Mouse (Mus musculus) heart, postnatal 0 days (tissue): ENCODE measurements around the gene Cbx8. TPM values are rescaled to one million over a fixed set of nuclear protein-coding genes. Genes with fewer than 3 reads are reported as not detected.

Source experiments
- ATAC-seq: fragments of 200-750 bp; cut with Nextera tagmentation; 2 replicates; pipeline ENCODE4 v1.8.0; 2017; ENCODE audit warnings: low read depth, moderate number of reproducible peaks, moderate library complexity; ENCODE audit not compliant: insufficient read depth
- DNase-seq: peaks from one replicate; pipeline ENCODE4 v3.0.0-alpha.2; 2016; ENCODE audit warnings: low spot score
- H3K27ac ChIP-seq: fragments of 300-500 bp; sonication (generic); 2 replicates; pipeline ENCODE4 v1.5.1; 2014; ENCODE audit warnings: low read depth, mild to moderate bottlenecking
- H3K27me3 ChIP-seq: fragments of 300-500 bp; sonication (generic); 2 replicates; pipeline ENCODE4 v1.6.1; 2014; ENCODE audit warnings: low read length, mixed read lengths; ENCODE audit not compliant: control insufficient read depth, insufficient read depth
- H3K36me3 ChIP-seq: fragments of 300-500 bp; sonication (generic); replicated peaks from 2 replicates; pipeline ENCODE4 v1.6.1; 2014; ENCODE audit warnings: low read length, mixed read lengths; ENCODE audit not compliant: control insufficient read depth, insufficient read depth
- H3K4me1 ChIP-seq: fragments of 300-500 bp; sonication (generic); 2 replicates; pipeline ENCODE4 v1.6.1; 2014; ENCODE audit warnings: antibody characterized with exemption; ENCODE audit not compliant: control insufficient read depth, insufficient read depth
- H3K4me2 ChIP-seq: fragments of 300-500 bp; sonication (generic); 2 replicates; pipeline ENCODE4 v1.6.1; 2014; ENCODE audit warnings: low read depth, mild to moderate bottlenecking, low read length, moderate library complexity
- H3K4me3 ChIP-seq: fragments of 300-500 bp; sonication (generic); 2 replicates; pipeline ENCODE4 v1.5.1; 2014; ENCODE audit warnings: low read depth, low read length
- H3K9ac ChIP-seq: fragments of 300-500 bp; sonication (generic); replicated peaks from 2 replicates; pipeline ENCODE4 v1.6.1; 2014; ENCODE audit warnings: low read depth, low read length, mixed read lengths
- H3K9me3 ChIP-seq: fragments of 300-500 bp; sonication (generic); replicated peaks from 2 replicates; pipeline ENCODE4 v1.6.1; 2016; ENCODE audit warnings: low read length; ENCODE audit not compliant: control insufficient read depth
- CTCF ChIP-seq: IDR thresholded peaks from 2 replicates; pipeline ENCODE4 v1.5.1; 2016; ENCODE audit warnings: antibody characterized with exemption, control low read depth, low read depth
- EP300 ChIP-seq: IDR thresholded peaks from 2 replicates; pipeline ENCODE4 v1.6.1; 2016; ENCODE audit warnings: antibody characterized with exemption, low read depth
- WGBS: fragments of 180-500 bp; shearing (Covaris S2); extraction: QIAGEN DNeasy Blood & Tissue Kit; methylation state at CpG from one replicate; pipeline ENCODE4 v1.1.7; 2014; 5-methylcytosine and 5-hydroxymethylcytosine counted together
- polyA plus RNA-seq: library from polyadenylated mRNA; unstranded; fragments of >200 nt; fragmentation: Nextera tagmentation; extraction: Ambion mirVana; gene quantifications from 2 replicates; pipeline ENCODE4 v1.2.1, GENCODE M21; 2015
- total RNA-seq: library from RNA; depleted of rRNA; stranded (reverse); fragments of >200 nt; gene quantifications from 2 replicates; pipeline ENCODE4 v1.2.3, GENCODE M21; 2014; ENCODE audit warnings: low replicate concordance

The Cbx8 gene
- total and polyA plus RNA-seq, 2 experiments from 2014 or later = 1.6 to 5.1 TPM

- H3K4me1 ChIP-seq = peaks cover 8% of the 10 kb centered on the region
- TF ChIP-seq CTCF = no peak
- no peak for TF ChIP-seq EP300
- ATAC-seq (0 out of 2 replicates have a peak, but pooled peaks have one; percentile 22), DNase-seq (peak; percentile 20)
- no peak overlapping the region for H3K9ac ChIP-seq
- 2% methylated on average over 39 of the region's 39 CpGs for WGBS
- H3K27me3 ChIP-seq = peaks cover 98% of the 10 kb centered on the region
- H3K4me3 ChIP-seq = peak overlapping the region; percentile 15
- no peak overlapping the region for H3K27ac ChIP-seq
- H3K9me3 ChIP-seq = no peaks in the 10 kb centered on the region
- peak overlapping the region; percentile 28 for H3K4me2 ChIP-seq
- no peaks in the 10 kb centered on the region for H3K36me3 ChIP-seq
These were observed 6.0 kb upstream of the Cbx8 start for GRCm38 (mm10) chr11:119046601-119047245.

- Histone ChIP-seq H3K4me3 (peak overlapping the region; percentile 4; the same call in 1 of the 2 replicates), H3K27me3 (peaks cover 83% of the 10 kb centered on the region), H3K9me3 (no peaks in the 10 kb centered on the region), H3K36me3 (no peaks in the 10 kb centered on the region), H3K9ac (no peak overlapping the region), H3K4me1 (peaks cover 15% of the 10 kb centered on the region), H3K4me2 (peak overlapping the region; percentile 12), H3K27ac (no peak overlapping the region)
- TF ChIP-seq CTCF = peak; percentile 42
- TF ChIP-seq EP300 = no peak
- WGBS = 4% methylated on average over 41 of the region's 41 CpGs
- ATAC-seq (no peak), DNase-seq (no peak)
These were observed 4.0 kb upstream of the Cbx8 start for GRCm38 (mm10) chr11:119044551-119045337.

- 7% methylated on average over 10 of the region's 10 CpGs for WGBS
- Histone ChIP-seq H3K9ac (no peak overlapping the region), H3K27me3 (peaks cover 75% of the 10 kb centered on the region), H3K27ac (no peak overlapping the region), H3K4me2 (no peak overlapping the region; the same call in 1 of the 2 replicates), H3K36me3 (peaks cover 4% of the 10 kb centered on the region), H3K9me3 (no peaks in the 10 kb centered on the region), H3K4me1 (peaks cover 16% of the 10 kb centered on the region), H3K4me3 (no peak overlapping the region)
- DNase-seq (no peak), ATAC-seq (no peak)
- TF ChIP-seq EP300 = no peak
- TF ChIP-seq CTCF = peak; percentile 36; the same call in 1 of the 2 replicates
These were observed 3.2 kb upstream of the Cbx8 start for GRCm38 (mm10) chr11:119043761-119044550.

- Histone ChIP-seq H3K4me2 (no peak overlapping the region), H3K4me1 (peaks cover 16% of the 10 kb centered on the region), H3K27ac (no peak overlapping the region), H3K9me3 (no peaks in the 10 kb centered on the region), H3K27me3 (peaks cover 68% of the 10 kb centered on the region), H3K9ac (no peak overlapping the region), H3K36me3 (peaks cover 8% of the 10 kb centered on the region), H3K4me3 (no peak overlapping the region)
- TF ChIP-seq CTCF (no peak), EP300 (no peak)
- 11% methylated on average over 4 of the region's 4 CpGs for WGBS
- no peak for DNase-seq
- no peak for ATAC-seq
These were observed 2.4 kb upstream of the Cbx8 start for GRCm38 (mm10) chr11:119043273-119043540.

GRCm38 (mm10) chr11:119042466-119043272, 1.9 kb upstream of the Cbx8 start:
- peak overlapping the region; percentile 5; the same call in 1 of the 2 replicates for H3K4me2 ChIP-seq
- peak overlapping the region; percentile 74 for H3K4me3 ChIP-seq
- H3K4me1 ChIP-seq = peaks cover 16% of the 10 kb centered on the region
- ATAC-seq (no peak), DNase-seq (no peak)
- H3K9ac ChIP-seq = no peak overlapping the region
- no peak for TF ChIP-seq EP300
- TF ChIP-seq CTCF = no peak
- H3K9me3 ChIP-seq = no peaks in the 10 kb centered on the region
- 3% methylated on average over 52 of the region's 52 CpGs for WGBS
- H3K27me3 ChIP-seq = peaks cover 64% of the 10 kb centered on the region
- peaks cover 8% of the 10 kb centered on the region for H3K36me3 ChIP-seq
- H3K27ac ChIP-seq = no peak overlapping the region
